ENCODE assay signal across 25 mouse cellular contexts in the genomic region with DNA sequence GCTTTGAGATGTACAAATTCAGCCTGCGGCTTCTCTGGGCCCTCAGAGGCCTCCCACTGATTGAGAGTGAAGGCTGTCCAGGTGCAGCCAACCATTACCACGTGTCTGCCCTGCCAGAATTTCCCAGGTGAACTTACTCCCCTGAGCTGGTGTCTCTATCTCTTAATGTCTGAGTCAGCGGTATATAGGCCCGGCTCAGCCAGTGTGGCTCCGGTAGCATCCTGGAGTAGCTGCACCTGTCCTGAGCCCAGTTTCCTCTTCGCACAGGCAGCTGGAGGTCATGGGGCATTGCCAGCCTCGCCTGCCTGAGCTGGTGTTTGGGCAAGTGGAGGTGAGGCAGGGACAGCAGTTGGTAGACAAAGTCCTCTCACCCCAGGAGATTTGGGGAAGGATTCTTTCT. TPM values are rescaled to one million over a fixed set of nuclear protein-coding genes. Genes with fewer than 3 reads are reported as not detected.
"Had no signal": no experiment of that assay in that cellular context is flagged by ENCODE, and none has a peak within 500 bp of the region (broad histone marks: within the 10 kb centered on the region; RNA-seq: fewer than 3 reads in every experiment).

No protein-coding gene starts in this region.

- H3K9me3 ChIP-seq: limb, embryonic 10.5 days; limb, embryonic 13.5 days; midbrain, embryonic 12.5 days; midbrain, embryonic 15.5 days; neural tube, embryonic 12.5 days; neural tube, embryonic 15.5 days; stomach, embryonic 15.5 days had no signal

- H3K4me3 ChIP-seq: limb, embryonic 10.5 days; limb, embryonic 13.5 days; midbrain, embryonic 12.5 days; midbrain, embryonic 15.5 days; neural tube, embryonic 12.5 days; neural tube, embryonic 15.5 days; stomach, embryonic 15.5 days had no signal

- H3K27me3 ChIP-seq: limb, embryonic 13.5 days; midbrain, embryonic 12.5 days; midbrain, embryonic 15.5 days; neural tube, embryonic 15.5 days; stomach, embryonic 15.5 days had no signal

- DNase-seq: liver; liver, postnatal 0 days; lung, embryonic 14.5 days; right cerebral cortex, adult 18-20 months; right cerebral cortex, postnatal 14 days; right cerebral cortex, postnatal 4 days; spleen, adult 18-20 months; thymus, postnatal 25 days had no signal

- H3K4me2 ChIP-seq: limb, embryonic 13.5 days; lung, embryonic 14.5 days; midbrain, embryonic 12.5 days; midbrain, embryonic 15.5 days; neural tube, embryonic 12.5 days; neural tube, embryonic 15.5 days; stomach, embryonic 15.5 days had no signal

- ATAC-seq: hindbrain, embryonic 16.5 days; liver, postnatal 0 days; lung, postnatal 0 days; midbrain, embryonic 15.5 days had no signal

- H3K36me3 ChIP-seq: limb, embryonic 10.5 days; limb, embryonic 13.5 days; midbrain, embryonic 12.5 days; midbrain, embryonic 15.5 days; neural tube, embryonic 12.5 days; neural tube, embryonic 15.5 days; stomach, embryonic 15.5 days had no signal

- H3K27ac ChIP-seq: kidney, postnatal 0 days; limb, embryonic 10.5 days; limb, embryonic 13.5 days; liver, embryonic 14.5 days; macrophage; midbrain, embryonic 12.5 days; midbrain, embryonic 15.5 days; neural tube, embryonic 12.5 days; neural tube, embryonic 15.5 days; stomach, embryonic 15.5 days had no signal

- H3K9ac ChIP-seq: limb, embryonic 13.5 days; liver, embryonic 14.5 days; liver, postnatal 0 days; lung, embryonic 14.5 days; midbrain, embryonic 12.5 days; midbrain, embryonic 15.5 days; neural tube, embryonic 12.5 days; neural tube, embryonic 15.5 days; stomach, embryonic 15.5 days had no signal

RNA-seq across cellular contexts. Expression of gene Gucy2d, which starts 53.0 kb away (rescaled TPM):
- total RNA-seq: layer of hippocampus, adult 18-20 months; layer of hippocampus, postnatal 14 days; left cerebral cortex, postnatal 25 days; megakaryocyte, adult 5-6 weeks had no signal
- polyA plus RNA-seq: kidney, postnatal 0 days; limb, embryonic 13.5 days; liver, embryonic 14.5 days; liver, postnatal 0 days; lung, embryonic 14.5 days; lung, postnatal 0 days; macrophage; midbrain, embryonic 12.5 days; midbrain, embryonic 15.5 days; neural tube, embryonic 12.5 days; thymus, postnatal 0 days had no signal
